Mouse (Mus musculus): ENCODE data around the gene Neurl1b. TPM values are rescaled to one million over a fixed set of nuclear protein-coding genes. Genes with fewer than 3 reads are reported as not detected.

The Neurl1b gene
- polyA plus RNA-seq, 1 experiment from 2014 or later, result 0.25 TPM

- H3K36me3 ChIP-seq (replicated peaks; ENCODE audit: control insufficient read depth, insufficient read depth, low read depth, low read length), result no peaks in the 10 kb centered on the region
- no peak overlapping the region for H3K27ac ChIP-seq (replicated peaks; ENCODE audit: low read depth, low read length)
- H3K9me3 ChIP-seq (replicated peaks; ENCODE audit: control insufficient read depth, low read length), result no peaks in the 10 kb centered on the region
- no peak for DNase-seq (ENCODE audit: low spot score)
- no peak for ATAC-seq (replicated peaks; ENCODE audit: insufficient number of reproducible peaks, low FRiP score, low TSS enrichment, low read depth)
- no peak overlapping the region for H3K4me3 ChIP-seq (ENCODE audit: low read depth, low read length)
- 87% methylated on average over 4 of the region's 4 CpGs for WGBS
- no peak overlapping the region for H3K9ac ChIP-seq (replicated peaks; ENCODE audit: low read length)
- no peaks in the 10 kb centered on the region for H3K27me3 ChIP-seq (ENCODE audit: control insufficient read depth, insufficient read depth, low read length)
- H3K4me2 ChIP-seq (ENCODE audit: low read depth, low read length), result no peak overlapping the region
- peaks cover 7% of the 10 kb centered on the region; the same call in 1 of the 2 replicates for H3K4me1 ChIP-seq (ENCODE audit: control insufficient read depth, insufficient read depth, low read length)
Measured at GRCm38 (mm10) chr17:26376994-26377744, 37.5 kb upstream of the Neurl1b start.

- H3K4me3 ChIP-seq (ENCODE audit: low read depth, low read length), result no peak overlapping the region
- no peak overlapping the region for H3K4me2 ChIP-seq (ENCODE audit: low read depth, low read length)
- H3K4me1 ChIP-seq (ENCODE audit: control insufficient read depth, insufficient read depth, low read length), result peaks cover 7% of the 10 kb centered on the region; the same call in 1 of the 2 replicates
- H3K27me3 ChIP-seq (ENCODE audit: control insufficient read depth, insufficient read depth, low read length), result no peaks in the 10 kb centered on the region
- no peak overlapping the region for H3K9ac ChIP-seq (replicated peaks; ENCODE audit: low read length)
- H3K36me3 ChIP-seq (replicated peaks; ENCODE audit: control insufficient read depth, insufficient read depth, low read depth, low read length), result no peaks in the 10 kb centered on the region
- WGBS, result 48% methylated on average over 7 of the region's 8 CpGs
- no peaks in the 10 kb centered on the region for H3K9me3 ChIP-seq (replicated peaks; ENCODE audit: control insufficient read depth, low read length)
- no peak overlapping the region for H3K27ac ChIP-seq (replicated peaks; ENCODE audit: low read depth, low read length)
- DNase-seq (ENCODE audit: low spot score) (no peak), ATAC-seq (replicated peaks; ENCODE audit: insufficient number of reproducible peaks, low FRiP score, low TSS enrichment, low read depth) (peak; percentile 31; the same call in 1 of the 2 replicates)
Measured at GRCm38 (mm10) chr17:26380280-26380985, 34.2 kb upstream of the Neurl1b start.

- Histone ChIP-seq H3K9ac (replicated peaks; ENCODE audit: low read length) (no peak overlapping the region; the same call in 1 of the 2 replicates), H3K36me3 (replicated peaks; ENCODE audit: control insufficient read depth, insufficient read depth, low read depth, low read length) (no peaks in the 10 kb centered on the region), H3K4me3 (ENCODE audit: low read depth, low read length) (no peak overlapping the region), H3K27me3 (ENCODE audit: control insufficient read depth, insufficient read depth, low read length) (no peaks in the 10 kb centered on the region), H3K9me3 (replicated peaks; ENCODE audit: control insufficient read depth, low read length) (no peaks in the 10 kb centered on the region), H3K4me2 (ENCODE audit: low read depth, low read length) (no peak overlapping the region), H3K4me1 (ENCODE audit: control insufficient read depth, insufficient read depth, low read length) (peaks cover 7% of the 10 kb centered on the region; the same call in 1 of the 2 replicates), H3K27ac (replicated peaks; ENCODE audit: low read depth, low read length) (no peak overlapping the region)
- 43% methylated on average over 4 of the region's 4 CpGs for WGBS
- DNase-seq (ENCODE audit: low spot score), result peak; percentile 65
- no peak for ATAC-seq (replicated peaks; ENCODE audit: insufficient number of reproducible peaks, low FRiP score, low TSS enrichment, low read depth)
Measured at GRCm38 (mm10) chr17:26380986-26381446, 33.6 kb upstream of the Neurl1b start.

- H3K36me3 ChIP-seq (replicated peaks; ENCODE audit: control insufficient read depth, insufficient read depth, low read depth, low read length), result no peaks in the 10 kb centered on the region
- H3K4me2 ChIP-seq (ENCODE audit: low read depth, low read length), result no peak overlapping the region
- H3K4me1 ChIP-seq (ENCODE audit: control insufficient read depth, insufficient read depth, low read length), result peaks cover 7% of the 10 kb centered on the region; the same call in 1 of the 2 replicates
- H3K27me3 ChIP-seq (ENCODE audit: control insufficient read depth, insufficient read depth, low read length), result no peaks in the 10 kb centered on the region
- H3K9ac ChIP-seq (replicated peaks; ENCODE audit: low read length), result no peak overlapping the region; the same call in 1 of the 2 replicates
- ATAC-seq (replicated peaks; ENCODE audit: insufficient number of reproducible peaks, low FRiP score, low TSS enrichment, low read depth) (no peak; the same call in 1 of the 2 replicates), DNase-seq (ENCODE audit: low spot score) (no peak)
- WGBS, result 48% methylated on average over 5 of the region's 5 CpGs
- no peak overlapping the region for H3K4me3 ChIP-seq (ENCODE audit: low read depth, low read length)
- no peaks in the 10 kb centered on the region for H3K9me3 ChIP-seq (replicated peaks; ENCODE audit: control insufficient read depth, low read length)
- H3K27ac ChIP-seq (replicated peaks; ENCODE audit: low read depth, low read length), result no peak overlapping the region
Measured at GRCm38 (mm10) chr17:26381613-26382012, 33.0 kb upstream of the Neurl1b start.

- Histone ChIP-seq H3K4me1 (ENCODE audit: control insufficient read depth, insufficient read depth, low read length) (peaks cover 7% of the 10 kb centered on the region; the same call in 1 of the 2 replicates), H3K36me3 (replicated peaks; ENCODE audit: control insufficient read depth, insufficient read depth, low read depth, low read length) (no peaks in the 10 kb centered on the region), H3K27me3 (ENCODE audit: control insufficient read depth, insufficient read depth, low read length) (no peaks in the 10 kb centered on the region), H3K4me2 (ENCODE audit: low read depth, low read length) (no peak overlapping the region), H3K27ac (replicated peaks; ENCODE audit: low read depth, low read length) (no peak overlapping the region), H3K9me3 (replicated peaks; ENCODE audit: control insufficient read depth, low read length) (no peaks in the 10 kb centered on the region), H3K9ac (replicated peaks; ENCODE audit: low read length) (no peak overlapping the region), H3K4me3 (ENCODE audit: low read depth, low read length) (no peak overlapping the region)
- 74% methylated on average over 3 of the region's 3 CpGs for WGBS
- DNase-seq (ENCODE audit: low spot score), result no peak
- ATAC-seq (replicated peaks; ENCODE audit: insufficient number of reproducible peaks, low FRiP score, low TSS enrichment, low read depth), result no peak
Measured at GRCm38 (mm10) chr17:26382176-26382575, 32.5 kb upstream of the Neurl1b start.

- no peaks in the 10 kb centered on the region for H3K9me3 ChIP-seq (replicated peaks; ENCODE audit: control insufficient read depth, low read length)
- no peaks in the 10 kb centered on the region for H3K36me3 ChIP-seq (replicated peaks; ENCODE audit: control insufficient read depth, insufficient read depth, low read depth, low read length)
- no peak overlapping the region for H3K4me2 ChIP-seq (ENCODE audit: low read depth, low read length)
- ATAC-seq (replicated peaks; ENCODE audit: insufficient number of reproducible peaks, low FRiP score, low TSS enrichment, low read depth) (no peak), DNase-seq (ENCODE audit: low spot score) (no peak)
- H3K9ac ChIP-seq (replicated peaks; ENCODE audit: low read length), result no peak overlapping the region
- no peaks in the 10 kb centered on the region for H3K27me3 ChIP-seq (ENCODE audit: control insufficient read depth, insufficient read depth, low read length)
- H3K4me3 ChIP-seq (ENCODE audit: low read depth, low read length), result no peak overlapping the region
- peaks cover 7% of the 10 kb centered on the region; the same call in 1 of the 2 replicates for H3K4me1 ChIP-seq (ENCODE audit: control insufficient read depth, insufficient read depth, low read length)
- 79% methylated on average over 5 of the region's 5 CpGs for WGBS
- H3K27ac ChIP-seq (replicated peaks; ENCODE audit: low read depth, low read length), result no peak overlapping the region
Measured at GRCm38 (mm10) chr17:26382687-26383086, 31.9 kb upstream of the Neurl1b start.

GRCm38 (mm10) chr17:26384111-26384510 is 30.5 kb upstream of the Neurl1b start:
- Histone ChIP-seq H3K27me3 (ENCODE audit: control insufficient read depth, insufficient read depth, low read length) (no peaks in the 10 kb centered on the region), H3K4me3 (ENCODE audit: low read depth, low read length) (no peak overlapping the region), H3K4me2 (ENCODE audit: low read depth, low read length) (no peak overlapping the region), H3K9ac (replicated peaks; ENCODE audit: low read length) (no peak overlapping the region), H3K9me3 (replicated peaks; ENCODE audit: control insufficient read depth, low read length) (no peaks in the 10 kb centered on the region), H3K36me3 (replicated peaks; ENCODE audit: control insufficient read depth, insufficient read depth, low read depth, low read length) (no peaks in the 10 kb centered on the region), H3K4me1 (ENCODE audit: control insufficient read depth, insufficient read depth, low read length) (peaks cover 7% of the 10 kb centered on the region; the same call in 1 of the 2 replicates), H3K27ac (replicated peaks; ENCODE audit: low read depth, low read length) (no peak overlapping the region)
- no peak for DNase-seq (ENCODE audit: low spot score)
- whole genome bisulfite sequencing, result 98% methylated on average over 3 of the region's 3 CpGs
- ATAC-seq (replicated peaks; ENCODE audit: insufficient number of reproducible peaks, low FRiP score, low TSS enrichment, low read depth), result no peak
